Mouse (Mus musculus) heart, postnatal 14 days (tissue): ENCODE data around the gene Nvl. TPM values are rescaled to one million over a fixed set of nuclear protein-coding genes. Genes with fewer than 3 reads are reported as not detected.

Experiments used
- DNase-seq, 2 experiments: peaks; one replicate each; pipeline ENCODE4 v3.0.0; 2021 to 2022
- intact Hi-C: fragments of 180-260 bp; cut with DNase I; formaldehyde crosslinking; loops from one replicate; pipeline ENCODE4 v1.15.1; 2025
- total RNA-seq, 2 experiments: library from RNA; stranded (reverse); gene quantifications; 2 replicates each; pipeline ENCODE4 v1.2.3; 2021

Gene Nvl
- total RNA-seq, 2 experiments from 2014 or later: 9.7 TPM

DNA sequence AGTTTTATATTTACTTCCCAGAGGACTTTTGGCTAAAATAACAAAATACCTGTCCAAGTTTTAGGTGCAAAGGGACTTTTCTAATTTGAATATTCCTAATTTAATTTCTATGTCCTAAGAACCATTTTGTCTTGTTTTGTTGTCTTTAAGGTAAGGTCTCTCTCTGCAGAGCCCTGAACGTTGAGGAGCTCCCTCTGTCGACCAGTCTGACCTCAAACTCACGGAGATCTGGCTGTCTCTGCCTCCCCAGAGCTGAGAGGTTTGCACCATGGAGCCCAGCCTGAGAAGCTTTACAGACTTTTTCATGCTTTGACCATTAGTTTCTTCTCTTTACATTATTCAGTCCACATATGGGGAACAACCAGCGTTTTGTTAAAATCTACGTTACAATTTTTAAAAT, 70.9 kb downstream of the Nvl start:
- DNase-seq: no peak
- intact Hi-C loops: no loop called here

DNA sequence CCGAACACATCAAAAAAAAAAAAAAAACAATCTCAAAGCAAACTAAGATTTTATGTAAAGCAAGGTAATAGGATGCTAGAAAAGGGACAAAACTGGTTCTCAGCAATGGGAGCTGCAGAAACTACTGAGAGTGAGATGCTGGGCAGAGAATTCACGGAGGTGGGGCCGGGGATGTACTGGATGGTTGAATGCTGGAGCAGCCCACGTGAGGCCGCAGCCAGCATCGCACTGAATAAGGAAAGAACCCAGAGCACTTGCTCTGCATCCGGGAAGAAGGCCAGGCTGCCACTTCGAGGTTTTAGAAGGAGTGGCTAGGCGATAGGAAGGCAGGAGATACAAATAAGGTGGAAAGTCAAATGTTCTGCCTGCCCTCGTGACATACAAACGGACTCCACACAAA, 74.3 kb downstream of the Nvl start:
- no peak for DNase-seq
- intact Hi-C loops: no loop called here

DNA sequence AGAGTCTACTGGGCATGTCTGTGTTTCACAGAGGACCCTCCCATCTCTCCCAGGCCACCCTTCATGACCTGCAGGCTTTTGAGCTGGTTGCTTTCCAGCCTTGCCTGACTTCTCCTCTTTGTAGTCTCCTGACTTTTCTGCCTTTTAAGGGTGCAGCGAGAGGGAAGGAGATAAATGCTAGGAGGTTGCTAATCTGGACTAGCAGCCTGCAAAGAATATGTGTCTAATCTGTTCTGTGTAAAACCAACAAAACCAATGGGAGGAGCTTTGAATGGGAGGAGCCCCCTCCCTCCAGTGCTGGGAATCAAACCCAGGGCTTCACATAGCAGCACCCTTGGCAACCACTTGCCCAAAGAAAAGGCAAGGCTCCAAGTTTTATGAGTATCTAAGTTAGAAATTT, 75.7 kb downstream of the Nvl start:
- intact Hi-C loops: no loop called here

DNA sequence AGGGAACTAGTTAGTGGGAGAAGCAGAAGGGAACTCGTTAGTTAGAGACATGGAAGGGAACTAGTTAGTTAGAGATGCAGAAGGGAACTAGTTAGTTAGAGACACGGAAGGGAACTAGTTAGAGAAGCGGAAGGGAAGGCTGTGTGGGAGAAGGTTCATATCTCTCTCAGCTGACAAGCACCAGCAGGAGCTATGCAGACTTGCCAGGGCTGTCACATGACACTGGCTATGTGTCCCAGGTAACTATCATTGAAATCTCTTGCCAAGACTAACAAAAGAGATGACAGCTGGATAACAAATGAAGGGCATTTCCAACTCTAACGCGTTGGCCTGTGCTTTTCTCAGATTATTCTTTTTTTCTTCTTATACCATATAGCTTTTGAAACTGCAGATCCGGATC, 79.4 kb downstream of the Nvl start:
- intact Hi-C loops: no loop called here
- DNase-seq: no peak

More for the DNA sequence above, 75.7 kb downstream of the Nvl start:
- no peak for DNase-seq

DNA sequence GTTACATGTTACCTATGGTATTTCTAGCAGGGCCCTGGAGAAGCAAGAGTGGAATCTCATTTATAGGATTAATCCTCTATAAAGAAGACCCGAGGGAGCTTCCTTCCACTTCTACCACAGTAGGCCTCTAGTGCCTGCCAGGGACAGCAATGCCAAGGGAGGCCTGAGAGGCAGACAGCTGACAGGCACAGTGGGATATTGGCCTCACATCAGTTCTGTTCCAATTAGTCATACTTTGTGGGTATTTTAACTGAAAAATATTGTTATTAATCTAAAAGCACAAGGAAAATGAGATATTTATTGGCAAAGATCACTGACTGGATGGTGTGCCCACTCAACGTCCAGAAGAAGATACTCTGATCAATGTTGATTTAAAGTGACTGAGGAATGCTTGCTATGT, 80.0 kb downstream of the Nvl start:
- DNase-seq: no peak
- intact Hi-C loops: no loop called here

DNA sequence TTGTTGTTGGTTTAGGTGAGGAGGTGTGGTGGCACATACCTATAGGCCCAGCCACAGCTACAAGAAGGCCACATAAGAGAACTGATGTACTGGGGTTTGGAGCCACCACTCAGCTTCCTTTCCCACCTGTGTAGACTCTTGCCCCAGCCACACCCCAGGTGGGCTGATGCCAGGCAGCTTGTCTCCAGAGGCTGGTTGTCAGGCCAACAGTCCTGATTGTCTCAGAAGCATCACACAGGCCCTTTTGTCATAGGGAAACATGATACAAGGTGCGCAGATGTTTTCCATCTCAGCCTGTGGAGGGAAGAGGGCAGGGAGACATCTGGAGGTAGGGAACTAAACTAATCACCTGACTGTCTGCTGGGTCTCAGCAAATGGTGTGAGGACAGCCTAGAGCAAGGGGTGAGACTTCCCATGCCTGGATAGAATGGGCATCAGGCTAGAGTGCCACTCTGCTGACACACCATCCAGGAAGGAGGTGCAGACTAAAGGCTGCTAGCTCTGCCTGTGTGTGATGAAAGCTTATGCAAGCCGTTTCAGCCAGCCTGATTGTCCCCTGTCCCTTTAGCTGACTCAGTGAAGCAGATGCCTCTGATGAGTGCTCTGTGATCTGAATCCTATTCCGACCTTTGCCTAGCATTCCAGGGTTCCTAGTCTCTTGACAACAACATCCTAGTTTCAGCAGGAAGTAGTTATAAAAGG, 82.1 kb downstream of the Nvl start:
- intact Hi-C loops: no loop called here
- no peak for DNase-seq

DNA sequence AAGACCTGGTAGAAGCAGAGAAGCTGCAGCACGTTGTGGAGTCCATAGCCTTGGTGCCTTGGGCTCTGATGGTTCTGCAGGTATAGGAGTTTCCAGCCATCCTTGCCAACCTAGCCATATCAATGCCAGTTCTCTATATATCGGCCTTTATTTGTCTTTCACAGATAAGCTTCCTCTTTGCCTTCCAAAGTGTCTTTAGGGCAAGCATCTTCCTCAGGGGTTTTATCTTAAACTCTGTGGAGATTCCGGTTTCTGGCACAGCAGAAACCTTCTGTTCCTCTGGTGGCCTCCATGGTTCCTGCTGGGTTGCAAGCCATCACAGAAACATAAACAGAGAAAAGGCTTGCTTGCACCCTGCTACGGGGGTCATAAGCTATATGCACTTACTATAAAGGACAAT, 91.1 kb downstream of the Nvl start:
- intact Hi-C loops: no loop called here
- DNase-seq: no peak

DNA sequence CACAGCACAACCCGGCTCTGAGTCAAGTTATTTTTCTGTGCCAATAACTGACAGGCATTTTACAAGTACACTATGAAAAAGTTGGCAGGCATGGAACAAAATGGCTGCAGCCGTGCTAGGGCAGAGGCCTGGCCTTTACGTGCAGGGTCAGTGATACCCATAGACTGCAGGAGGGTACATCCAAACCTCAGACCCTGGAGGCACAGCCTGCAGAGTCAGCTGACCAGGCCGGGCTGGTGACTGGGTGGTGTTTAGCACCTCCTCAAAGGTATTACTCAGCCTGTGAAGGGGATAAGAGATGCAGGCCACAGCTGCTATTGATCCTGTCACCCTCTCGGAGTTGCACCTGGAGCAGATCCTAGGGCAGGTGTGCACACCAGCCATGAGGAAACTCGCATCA, 93.1 kb downstream of the Nvl start, which contains the start of gene 9130409I23Rik:
TSS of gene 9130409I23Rik (plus strand) at position 301 of the 400 bp plus-strand sequence.
- no peak for DNase-seq
- intact Hi-C loops: no loop called here

DNA sequence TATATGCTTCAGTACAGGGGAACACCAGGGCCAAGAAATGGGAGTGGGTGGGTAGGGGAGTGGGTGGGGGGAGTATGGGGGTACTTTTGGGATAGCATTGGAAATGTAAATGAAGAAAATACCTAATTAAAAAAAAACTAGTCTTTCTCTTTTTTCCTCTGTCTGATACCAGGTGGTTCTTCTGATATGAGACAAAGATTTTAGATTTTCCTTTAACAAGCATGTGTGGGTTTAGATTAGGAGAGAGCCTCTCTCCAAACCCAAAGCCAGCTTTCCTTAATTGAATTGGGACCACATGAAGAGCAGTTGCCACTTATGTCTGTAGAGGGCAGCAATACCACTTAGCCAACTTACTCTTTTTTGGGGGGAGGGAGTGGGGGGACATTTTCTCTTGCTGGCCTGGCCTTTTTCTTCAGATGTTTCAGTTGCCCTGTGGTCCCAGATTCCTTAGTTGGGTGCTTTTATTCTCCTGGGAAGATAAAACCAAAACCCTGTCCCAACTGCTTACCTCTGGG, 94.6 kb downstream of the Nvl start:
- intact Hi-C loops: no loop called here
- DNase-seq: no peak

DNA sequence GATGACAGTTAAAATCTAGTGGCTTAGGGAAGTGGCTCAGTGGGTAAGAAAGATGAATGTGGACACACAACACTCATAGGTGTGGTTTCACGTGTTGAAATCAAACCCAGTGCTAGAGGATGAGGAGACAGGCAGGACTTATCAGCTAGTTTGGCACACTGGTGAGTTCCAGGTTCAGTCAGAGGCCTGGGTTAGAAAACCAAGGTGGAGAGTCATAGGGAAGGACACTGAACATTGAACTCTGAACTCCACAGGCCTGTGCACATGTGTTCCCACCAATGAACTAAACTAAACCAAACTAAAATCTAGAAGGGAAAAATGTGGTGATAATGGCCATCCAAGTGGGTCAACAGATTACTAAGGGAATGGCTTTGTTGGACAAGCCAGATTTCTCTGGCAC, 96.5 kb downstream of the Nvl start:
- intact Hi-C loops: no loop called here
- DNase-seq: no peak

DNA sequence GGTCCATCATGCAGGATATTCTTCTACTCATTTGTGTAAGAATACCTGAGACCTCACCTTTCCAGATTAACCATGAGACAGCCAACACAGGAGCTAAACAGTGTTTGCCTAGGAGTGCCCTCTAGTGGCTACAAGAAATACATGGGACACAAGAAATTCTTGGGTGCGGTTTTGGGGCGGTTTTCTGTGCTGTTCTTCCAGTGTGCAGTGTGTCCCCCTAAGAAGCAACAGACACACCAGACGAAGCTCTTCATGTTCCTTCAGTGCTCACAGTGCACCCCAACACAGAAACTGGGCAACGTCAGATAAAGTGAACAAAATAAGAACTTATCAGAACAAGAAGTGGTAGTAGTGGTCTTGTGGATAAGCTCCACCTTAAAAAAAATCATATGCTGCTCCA, 104.4 kb downstream of the Nvl start:
- intact Hi-C loops: loop anchor here (1.0 kb wide), 2 partner anchors 47 to 52 kb away; no protein-coding TSS in a partner anchor
- DNase-seq: peak; percentile 9 to 29

DNA sequence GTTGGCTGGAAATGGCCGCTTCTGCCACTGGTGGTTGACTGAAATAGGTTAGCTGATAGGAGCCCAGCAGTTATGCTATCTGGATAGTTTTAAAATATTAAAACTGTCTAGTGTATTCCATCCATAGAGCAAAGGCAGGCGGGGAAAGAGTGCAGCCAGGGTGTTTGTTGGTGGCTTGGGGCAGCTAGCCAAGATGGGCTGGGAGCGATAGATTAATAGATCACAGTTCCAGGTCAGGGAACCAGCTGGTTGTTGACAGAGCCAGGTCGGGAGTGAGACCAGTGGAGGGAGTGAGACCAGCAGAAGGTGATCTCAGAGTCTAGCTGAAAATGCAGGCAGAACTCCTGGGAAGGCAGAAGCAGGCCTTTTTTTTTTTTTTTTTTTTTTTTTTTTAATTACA, 106.4 kb downstream of the Nvl start:
- intact Hi-C loops: no loop called here
- no peak for DNase-seq

Other genes with a start within 250 kb of the Nvl start
- 10 to 100 TPM; 14.8 to 15.1 TPM for gene Pycr2, start 239.9 kb downstream of the Nvl start, total RNA-seq
- under 1 TPM; 0.66 to 0.81 TPM for gene Lefty1, start 209.2 kb downstream of the Nvl start, total RNA-seq
- 10 to 100 TPM; 14.9 to 15.3 TPM for gene Tmem63a, start 201.9 kb downstream of the Nvl start, total RNA-seq
- 10 to 100 TPM; 20.7 to 25.9 TPM for gene Ephx1, start 123.3 kb downstream of the Nvl start, total RNA-seq
- not detected for gene 9130409I23Rik, start 93.0 kb downstream of the Nvl start, total RNA-seq
- 10 to 100 TPM; 41.6 to 48.6 TPM for gene Cnih4, start 489 bp upstream of the Nvl start, total RNA-seq
- gene Wdr26, start 67.8 kb upstream of the Nvl start, total RNA-seq: 100 to 1,000 TPM; 127 to 134 TPM
- not detected for gene Cnih3, start 208.4 kb upstream of the Nvl start, total RNA-seq